Mouse (Mus musculus): ENCODE data around the gene Fas. TPM values are rescaled to one million over a fixed set of nuclear protein-coding genes. Genes with fewer than 3 reads are reported as not detected.

Fas gene
- total RNA-seq, 2 experiments from 2014 or later, result 0.40 to 1.8 TPM

DNA sequence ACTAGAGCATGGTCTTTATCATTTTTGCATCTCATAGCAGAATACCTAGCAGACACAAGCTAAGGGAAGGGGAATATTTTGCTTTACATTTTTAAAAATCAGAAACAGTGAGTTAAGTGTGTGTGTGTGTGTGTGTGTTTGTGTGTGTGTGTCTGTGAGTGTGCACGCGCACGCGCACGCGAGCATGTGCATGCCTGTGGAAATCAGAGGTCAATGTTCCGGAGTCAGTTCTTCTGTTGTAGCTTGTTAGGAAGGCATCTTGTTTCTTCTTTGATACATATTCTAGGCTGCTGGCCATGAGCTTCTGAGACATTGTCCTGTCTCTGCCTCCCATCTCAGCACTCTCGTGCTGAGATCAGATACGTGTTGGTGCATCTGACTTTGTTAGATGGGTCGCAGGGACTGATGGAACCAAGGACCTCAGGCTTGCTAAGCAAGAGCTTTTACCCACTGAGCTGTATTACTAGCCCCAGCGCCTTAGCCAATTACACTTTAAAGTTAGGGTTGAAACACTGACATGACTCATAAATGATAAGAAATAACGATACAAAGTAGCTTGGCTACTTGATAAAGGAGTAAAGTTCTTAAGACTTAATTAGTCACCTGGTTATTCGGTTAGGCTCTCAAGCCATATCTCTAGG, 19.5 kb upstream of the Fas start:
- DNase-seq (ENCODE audit: low spot score in 2 of 2), result no peak
- intact Hi-C loops (cut with DNase I), result no loop called here

- intact Hi-C loops (cut with DNase I), result no loop called here
- DNase-seq (ENCODE audit: low spot score in 2 of 2), result no peak
These were observed 17.4 kb upstream of the Fas start for GRCm38 (mm10) chr19:34273073-34273472.

- DNase-seq (ENCODE audit: low spot score in 2 of 2), result no peak
- intact Hi-C loops (cut with DNase I), result no loop called here
These were observed 12.4 kb upstream of the Fas start for GRCm38 (mm10) chr19:34278078-34278477.

GRCm38 (mm10) chr19:34283614-34284013, 6.9 kb upstream of the Fas start:
- intact Hi-C loops (cut with DNase I), result loop anchor here (2.0 kb wide), 1 partner anchor 39 kb away; no protein-coding TSS in a partner anchor
- no peak for DNase-seq (ENCODE audit: low spot score in 2 of 2)

GRCm38 (mm10) chr19:34284383-34284782, 6.1 kb upstream of the Fas start:
- intact Hi-C loops (cut with DNase I), result loop anchor here (2.0 kb wide), 1 partner anchor 40 kb away; no protein-coding TSS in a partner anchor
- no peak for DNase-seq (ENCODE audit: low spot score in 2 of 2)

DNA sequence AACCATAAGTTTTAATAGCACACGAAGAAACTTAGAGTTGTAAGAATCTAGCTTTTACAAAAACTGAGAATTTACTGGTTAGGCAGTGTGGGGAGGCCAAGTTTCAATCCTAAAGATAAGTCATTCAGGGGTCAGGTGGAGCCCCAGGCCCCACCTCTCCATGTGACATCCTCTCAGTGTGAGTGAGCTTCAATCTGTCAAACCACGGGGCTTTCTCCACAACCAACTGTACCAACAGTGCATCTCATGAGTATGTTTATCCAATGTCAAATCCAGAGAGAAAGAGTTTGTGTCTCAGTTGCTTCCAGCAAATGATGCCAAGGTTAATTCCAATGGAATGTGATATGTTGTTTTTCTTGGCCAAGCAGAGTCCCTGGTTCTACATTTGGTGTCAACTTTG, 5.6 kb upstream of the Fas start:
- intact Hi-C loops (cut with DNase I), result loop anchor here (2.0 kb wide), 1 partner anchor 40 kb away; no protein-coding TSS in a partner anchor
- no peak for DNase-seq (ENCODE audit: low spot score in 2 of 2)

DNA sequence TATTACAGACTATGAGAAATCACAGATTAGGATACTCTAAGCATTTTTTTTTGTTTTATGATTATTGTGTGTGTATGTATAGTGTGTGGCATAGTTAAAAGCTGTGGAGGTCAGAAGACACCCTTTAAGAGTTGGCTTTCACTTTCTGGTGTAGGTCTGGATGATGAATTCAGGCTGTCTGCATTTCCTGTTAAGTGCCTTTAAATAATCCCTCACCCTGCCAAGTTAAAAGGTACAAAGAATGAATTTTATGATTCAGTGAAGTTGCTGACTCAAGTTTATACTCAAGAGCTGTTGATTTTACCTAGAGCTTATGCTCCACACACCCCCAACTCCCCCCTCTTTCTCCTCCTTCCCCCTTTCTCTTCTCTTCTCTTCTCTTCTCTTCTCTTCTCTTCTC, 3.2 kb upstream of the Fas start:
- intact Hi-C loops (cut with DNase I), result no loop called here

DNA sequence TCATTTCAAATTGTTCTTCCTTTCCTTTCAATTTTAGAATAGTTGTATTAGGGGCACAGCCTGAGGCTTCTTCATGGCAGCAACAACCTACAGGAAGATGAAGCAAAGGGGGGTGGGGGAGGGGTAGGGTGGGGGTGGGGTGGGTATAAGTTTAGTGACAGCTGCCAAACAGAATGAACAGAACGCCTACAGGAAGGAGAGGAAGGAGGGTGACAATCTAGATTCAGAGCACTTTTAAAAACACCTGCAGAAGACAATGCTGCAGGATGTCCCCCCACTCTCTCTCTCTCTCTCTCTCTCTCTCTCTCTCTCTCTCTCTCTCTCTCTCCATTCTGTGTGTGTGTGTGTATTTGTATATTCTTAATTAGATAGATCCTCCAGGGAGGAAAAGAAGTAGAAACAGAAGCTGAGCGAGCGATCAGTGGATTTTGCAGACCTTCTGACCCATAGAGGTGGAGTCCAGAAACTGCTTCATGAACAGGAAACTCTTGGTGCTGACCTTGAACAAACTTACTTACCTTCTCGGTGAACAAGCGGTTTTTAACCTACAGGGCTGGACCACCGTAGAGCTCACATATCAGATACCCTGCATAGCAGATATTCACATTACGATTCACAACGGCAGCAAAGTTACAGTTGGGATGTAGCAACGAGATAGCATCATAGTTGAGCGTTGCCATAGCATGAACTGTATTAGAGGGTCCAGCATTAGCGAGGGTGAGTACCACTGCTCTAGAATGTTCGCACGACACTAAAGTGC, 2.6 kb upstream of the Fas start:
- DNase-seq (ENCODE audit: low spot score in 2 of 2), result no peak
- intact Hi-C loops (cut with DNase I), result no loop called here

More for the DNA sequence above, 3.2 kb upstream of the Fas start:
- no peak for DNase-seq (ENCODE audit: low spot score in 2 of 2)

GRCm38 (mm10) chr19:34288696-34289095, 1.8 kb upstream of the Fas start:
- intact Hi-C loops (cut with DNase I), result no loop called here
- no peak for DNase-seq (ENCODE audit: low spot score in 2 of 2)

- intact Hi-C loops (cut with DNase I), result no loop called here
These were observed 441 bp downstream of the Fas start for GRCm38 (mm10) chr19:34290872-34291341.

DNA sequence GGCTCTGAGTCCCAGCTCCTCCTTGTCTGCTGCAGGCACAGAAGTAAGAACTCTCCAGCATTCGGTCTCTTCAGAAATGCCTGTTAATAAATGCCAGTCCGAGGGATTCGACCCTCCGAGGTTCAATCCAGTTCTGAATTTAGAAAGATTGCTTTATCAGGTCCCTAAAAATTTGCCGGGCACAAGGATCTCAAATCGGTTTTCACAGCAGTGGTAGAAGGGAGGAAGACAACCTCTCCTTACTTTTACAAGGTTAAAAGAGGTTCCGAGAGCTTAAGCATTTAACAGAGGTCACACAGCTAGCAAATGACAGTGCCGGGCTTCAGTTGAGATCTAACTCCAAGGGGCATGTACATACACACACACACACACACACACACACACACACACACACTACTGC, 913 bp downstream of the Fas start:
- DNase-seq (ENCODE audit: low spot score in 2 of 2), result no peak
- intact Hi-C loops (cut with DNase I), result no loop called here

More at GRCm38 (mm10) chr19:34290872-34291341, 441 bp downstream of the Fas start:
- DNase-seq (ENCODE audit: low spot score in 2 of 2), result no peak

GRCm38 (mm10) chr19:34291956-34292355, 1.5 kb downstream of the Fas start:
- intact Hi-C loops (cut with DNase I), result no loop called here
- no peak for DNase-seq (ENCODE audit: low spot score in 2 of 2)

- no peak for DNase-seq (ENCODE audit: low spot score in 2 of 2)
- intact Hi-C loops (cut with DNase I), result no loop called here
These were observed 2.2 kb downstream of the Fas start for GRCm38 (mm10) chr19:34292701-34293100.

DNA sequence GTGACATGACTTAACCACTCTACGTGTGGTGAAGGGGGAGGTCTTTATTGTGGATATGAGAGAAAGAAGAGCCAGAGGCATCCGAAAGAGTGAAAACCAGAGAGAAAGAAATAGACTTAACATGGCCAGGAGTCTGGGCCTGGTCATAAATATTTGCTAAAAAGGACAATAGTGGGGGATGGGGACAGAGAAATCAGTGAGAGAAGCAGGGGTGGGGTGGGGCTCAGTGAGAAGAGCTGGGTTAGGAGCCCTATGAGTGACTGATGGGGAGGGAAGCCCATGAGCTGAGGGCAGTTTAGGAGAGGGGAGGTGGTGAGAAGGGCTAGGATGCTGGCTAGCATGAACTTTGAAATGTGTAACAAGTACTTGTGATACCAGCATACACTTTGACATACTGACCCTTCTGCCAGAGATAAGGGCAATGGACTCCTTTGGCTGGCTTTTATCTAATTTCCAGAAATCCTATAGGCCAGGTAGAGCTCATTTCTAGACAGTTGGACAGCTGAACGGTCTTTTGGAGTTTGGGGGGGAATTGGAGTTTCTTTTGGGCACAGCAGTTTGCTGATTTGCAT, 3.0 kb downstream of the Fas start:
- no peak for DNase-seq (ENCODE audit: low spot score in 2 of 2)
- intact Hi-C loops (cut with DNase I), result no loop called here

DNA sequence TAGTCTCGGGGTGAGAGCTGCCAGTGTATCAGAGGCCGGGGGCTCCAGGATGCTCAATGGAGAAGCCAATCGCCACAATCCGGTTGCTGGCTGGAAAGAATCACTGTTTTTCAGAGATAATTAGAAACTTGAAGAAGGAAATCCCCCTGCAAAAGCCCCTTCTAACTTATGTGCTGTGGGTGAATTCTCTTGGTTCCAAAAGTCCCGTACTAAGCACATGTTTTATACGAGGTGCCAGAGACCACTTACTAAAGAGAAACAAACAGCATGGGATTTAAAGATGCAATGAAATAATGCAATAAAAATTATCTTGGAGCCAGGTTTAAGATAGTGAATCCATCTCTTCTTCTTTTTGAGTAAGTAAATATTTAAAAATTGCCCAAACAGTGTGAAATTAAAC, 5.0 kb downstream of the Fas start:
- intact Hi-C loops (cut with DNase I), result no loop called here
- no peak for DNase-seq (ENCODE audit: low spot score in 2 of 2)

- DNase-seq (ENCODE audit: low spot score in 2 of 2), result no peak
- intact Hi-C loops (cut with DNase I), result no loop called here
These were observed 8.1 kb downstream of the Fas start for GRCm38 (mm10) chr19:34298531-34298930.

DNA sequence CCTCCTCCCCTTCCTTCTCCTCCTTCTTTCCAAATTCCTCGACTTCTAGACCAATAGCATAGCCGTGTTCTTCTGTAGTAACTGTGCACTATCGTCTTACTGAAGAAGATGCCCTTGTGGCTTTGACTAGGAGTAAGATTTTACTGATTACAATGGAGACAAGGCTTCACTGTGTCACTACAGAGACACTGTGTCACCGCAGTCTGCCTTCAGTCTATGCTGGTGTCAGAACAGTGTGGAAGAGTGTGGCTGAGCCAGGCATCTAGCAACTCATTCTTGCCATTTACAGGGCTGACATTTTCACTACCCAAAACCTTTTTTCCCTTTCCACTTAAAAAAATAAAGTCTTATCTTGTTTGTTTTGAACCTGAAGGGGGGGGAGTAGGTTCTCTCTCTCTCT, 8.8 kb downstream of the Fas start:
- no peak for DNase-seq (ENCODE audit: low spot score in 2 of 2)
- intact Hi-C loops (cut with DNase I), result no loop called here

GRCm38 (mm10) chr19:34300430-34300829, 10.0 kb downstream of the Fas start:
- DNase-seq (ENCODE audit: low spot score in 2 of 2), result no peak
- intact Hi-C loops (cut with DNase I), result no loop called here

- intact Hi-C loops (cut with DNase I), result no loop called here
- DNase-seq (ENCODE audit: low spot score in 2 of 2), result no peak
These were observed 14.5 kb downstream of the Fas start for GRCm38 (mm10) chr19:34304917-34305316.

DNA sequence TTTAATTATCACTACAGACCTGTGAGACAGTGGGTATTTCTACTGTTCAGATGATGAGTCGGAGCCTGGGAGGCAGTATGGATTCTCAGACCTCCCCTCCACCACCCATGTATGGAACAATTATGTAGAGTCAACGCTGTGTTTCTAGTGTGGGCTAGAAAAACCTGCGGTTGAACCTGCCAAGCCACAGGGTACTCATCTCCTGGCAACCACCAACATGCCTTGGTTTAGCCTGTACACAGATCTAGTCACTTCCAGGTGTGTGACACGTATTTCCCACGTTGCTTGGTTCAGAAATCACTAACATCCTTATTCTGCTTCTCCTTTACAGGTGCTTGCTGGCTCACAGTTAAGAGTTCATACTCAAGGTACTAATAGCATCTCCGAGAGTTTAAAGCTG, 16.3 kb downstream of the Fas start:
- intact Hi-C loops (cut with DNase I), result no loop called here

More for the DNA sequence above, 16.3 kb downstream of the Fas start:
- no peak for DNase-seq (ENCODE audit: low spot score in 2 of 2)

All from left cerebral cortex, postnatal 14 days (tissue).